Mouse (Mus musculus) gastrocnemius, postnatal 10 days (tissue): Measurements from ENCODE around the gene Wtip. TPM values are rescaled to one million over a fixed set of nuclear protein-coding genes. Genes with fewer than 3 reads are reported as not detected.
A peak's percentile ranks its signal among the peaks of the same experiment; 100 is the strongest.
"Not testable (repeated sequence)": the region's sequence is repeated elsewhere in the genome, so short reads cannot be mapped to it uniquely, and the experiment has no call there.

Experiments
- DNase-seq: peaks from one replicate; pipeline ENCODE4 v3.0.0; 2021; ENCODE audit warnings: mixed read lengths
- long read RNA-seq, 2 experiments: library from polyadenylated mRNA; stranded (forward); transcript quantifications; one replicate each; pipeline ENCODE4 v2.0.0; 2021
- total RNA-seq, 2 experiments: library from RNA; stranded (reverse); gene quantifications; 2 replicates each; pipeline ENCODE4 v1.2.3; 2021

Wtip gene
- total RNA-seq: 10 to 100 TPM; 10.5 to 15.2 TPM
- long read RNA-seq, experiment 1, transcript Wtip-201 (8 exons, 1,962 nt): major isoform, 27 of 28 reads
- long read RNA-seq, experiment 1, partial matches to known transcripts: 0 of 28 reads
- long read RNA-seq, experiment 1, other reads (novel, unspliced or antisense): 1 of 28 reads
- long read RNA-seq, experiment 2, transcript Wtip-201 (8 exons, 1,962 nt): major isoform, 17 of 19 reads
- long read RNA-seq, experiment 2, partial matches to known transcripts: 0 of 19 reads
- long read RNA-seq, experiment 2, other reads (novel, unspliced or antisense): 2 of 19 reads

DNA sequence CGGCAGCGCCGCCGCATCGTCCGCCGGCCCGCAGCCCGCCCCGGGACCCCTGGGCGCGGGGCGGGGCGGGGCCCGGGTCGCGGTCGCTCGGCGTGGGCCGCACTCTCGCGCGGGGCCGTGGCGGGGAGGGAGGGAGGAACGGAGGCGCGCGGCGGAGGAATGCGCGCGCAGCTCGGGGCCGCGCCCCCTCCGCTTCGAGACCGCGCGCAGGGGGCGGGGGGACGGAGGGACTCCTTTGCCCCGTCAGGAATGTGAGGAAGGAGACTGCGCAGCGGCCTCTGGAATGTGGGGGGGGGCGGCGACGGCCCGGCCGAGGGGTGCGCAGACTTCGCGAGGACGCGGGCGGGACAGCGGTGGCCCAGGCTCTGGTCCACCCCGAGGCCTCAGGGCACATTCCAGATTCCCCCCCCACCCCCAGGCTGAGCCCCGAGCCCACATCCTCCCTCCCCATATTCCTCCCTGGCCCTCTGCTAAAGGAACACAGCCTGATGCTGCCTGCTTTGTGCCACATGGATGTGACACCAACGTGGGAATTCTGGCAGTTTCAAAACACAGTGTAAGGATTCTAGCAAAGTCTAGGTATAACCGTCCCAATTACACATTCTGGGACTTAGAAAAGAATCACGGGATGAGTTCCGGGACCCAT lies at the start of gene Wtip:
Wtip (minus strand) TSS at position 152 of the 646 bp plus-strand sequence.
- peak; percentile 87 for DNase-seq

DNA sequence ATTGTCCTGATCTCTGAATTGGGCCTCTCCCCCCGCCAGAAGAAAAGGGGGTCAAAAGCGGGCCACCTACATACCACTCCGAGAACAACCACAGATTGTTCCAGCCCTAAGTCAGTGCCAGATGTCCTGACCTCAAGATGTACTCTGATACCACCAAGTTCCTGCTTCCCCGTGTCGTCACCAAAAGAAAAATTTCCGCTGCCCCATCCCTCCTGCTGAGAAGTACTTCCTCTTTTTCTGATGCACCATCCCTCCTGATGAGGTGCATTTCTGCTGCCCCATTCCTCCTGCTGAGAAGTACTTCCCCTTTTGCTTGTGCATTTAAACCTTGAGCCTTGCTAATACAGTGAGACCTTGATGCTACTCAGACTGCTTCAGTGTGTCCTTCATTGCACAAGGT lies 43.2 kb upstream of the Wtip start:
- DNase-seq: not testable (repeated sequence)

- no peak for DNase-seq
Measured at GRCm38 (mm10) chr7:34172251-34172650, 39.2 kb upstream of the Wtip start.

GRCm38 (mm10) chr7:34169454-34169853 lies 36.4 kb upstream of the Wtip start, which contains the start of gene Uba2:
Gene Uba2 (minus strand): TSS chr7:34169599.
- no peak for DNase-seq

DNA sequence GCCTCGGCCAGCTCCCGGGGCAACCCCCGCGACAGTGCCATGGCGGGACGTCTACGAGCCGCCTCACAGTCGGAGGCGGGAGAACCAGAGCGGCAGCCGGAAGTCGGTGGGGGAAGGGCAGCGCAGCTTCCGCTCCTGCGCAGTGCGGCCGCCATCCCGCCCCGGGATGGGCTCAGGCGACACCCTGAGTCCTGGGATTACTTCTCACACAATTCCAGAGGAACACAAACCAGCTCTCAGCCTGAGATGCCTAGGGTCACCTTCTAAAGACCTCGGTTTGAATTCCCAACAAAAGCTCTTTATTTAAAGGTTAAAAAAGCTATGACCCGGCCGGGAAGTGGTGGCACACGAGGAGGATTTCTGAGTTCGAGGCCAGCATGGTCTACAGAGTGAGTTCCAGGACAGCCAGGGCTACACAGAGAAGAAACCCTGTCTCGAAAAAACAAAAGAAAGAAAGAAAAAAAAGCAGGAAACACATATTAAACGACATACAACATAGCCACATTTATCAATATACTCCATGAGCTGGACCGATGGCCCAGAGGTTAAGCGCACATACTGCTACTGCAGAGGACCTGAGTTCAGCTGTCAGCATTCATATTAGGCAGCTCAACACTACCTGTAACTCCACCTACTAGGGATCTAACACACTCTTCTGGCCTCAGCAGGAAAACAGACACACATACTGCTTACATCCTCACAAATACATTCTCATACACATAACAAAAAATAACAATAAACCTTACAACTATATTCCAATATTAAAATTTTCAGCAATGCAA lies 35.6 kb upstream of the Wtip start:
- DNase-seq: peak; percentile 93

GRCm38 (mm10) chr7:34167766-34168469 lies 34.9 kb upstream of the Wtip start:
- DNase-seq: no peak

DNA sequence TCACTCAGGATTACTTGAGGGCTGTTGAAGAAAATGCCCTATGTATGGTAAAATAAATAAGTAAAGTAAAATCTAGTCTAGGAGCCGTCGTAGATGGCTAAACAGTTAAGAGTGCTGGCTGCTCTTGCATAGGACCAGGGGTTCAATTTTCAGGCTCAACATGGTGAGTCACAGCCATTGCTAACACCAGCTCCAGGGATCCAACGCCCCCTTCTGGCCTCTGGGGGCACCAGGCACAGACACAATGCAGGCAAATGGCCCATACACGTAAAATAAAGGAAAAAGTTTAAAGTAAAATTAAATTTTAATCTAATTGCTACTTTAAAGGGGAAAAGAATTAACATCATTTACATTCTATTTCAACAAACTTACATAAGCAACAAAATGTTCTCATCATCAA lies 33.8 kb upstream of the Wtip start:
- peak; percentile 18 for DNase-seq

DNA sequence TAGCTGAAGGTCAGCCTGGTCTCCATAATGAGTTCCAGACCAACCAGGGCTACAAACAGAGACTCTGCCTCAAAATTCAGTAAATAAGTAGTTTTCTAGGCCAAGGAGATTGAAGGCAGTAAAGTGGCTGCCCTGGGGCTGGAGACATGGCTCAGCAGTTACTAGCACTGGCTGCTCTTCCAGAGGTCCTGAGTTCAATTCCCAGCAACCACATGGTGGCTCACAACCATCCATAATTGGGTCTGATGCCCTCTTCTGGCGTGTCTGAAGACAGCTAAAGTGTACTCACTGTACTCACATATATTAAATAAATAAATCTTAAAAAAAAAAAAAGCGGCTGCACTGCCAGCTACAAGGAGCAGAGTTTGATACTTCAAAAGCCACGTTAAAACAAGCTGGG lies 32.9 kb upstream of the Wtip start:
- no peak for DNase-seq

- no peak for DNase-seq
Measured at GRCm38 (mm10) chr7:34164671-34165070, 31.6 kb upstream of the Wtip start.

DNA sequence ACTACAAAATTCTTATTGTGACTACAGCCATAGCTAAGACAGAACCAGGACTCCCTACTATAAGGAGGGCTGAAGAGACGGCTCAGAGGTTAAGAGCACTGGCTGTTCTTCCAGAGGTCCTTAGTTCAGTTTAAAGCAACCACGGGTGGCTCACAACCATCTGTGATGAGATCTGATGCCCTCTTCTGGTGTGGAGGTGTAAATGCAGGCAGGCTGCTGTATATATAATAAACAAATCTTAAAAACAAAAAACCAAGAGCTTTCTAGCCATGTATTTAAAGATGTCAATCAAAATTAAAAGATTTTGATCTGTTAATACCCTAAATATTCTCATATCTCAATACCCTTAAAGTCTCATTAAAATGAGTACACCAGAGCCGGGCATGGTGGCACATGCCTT lies 26.1 kb upstream of the Wtip start:
- DNase-seq: no peak

DNA sequence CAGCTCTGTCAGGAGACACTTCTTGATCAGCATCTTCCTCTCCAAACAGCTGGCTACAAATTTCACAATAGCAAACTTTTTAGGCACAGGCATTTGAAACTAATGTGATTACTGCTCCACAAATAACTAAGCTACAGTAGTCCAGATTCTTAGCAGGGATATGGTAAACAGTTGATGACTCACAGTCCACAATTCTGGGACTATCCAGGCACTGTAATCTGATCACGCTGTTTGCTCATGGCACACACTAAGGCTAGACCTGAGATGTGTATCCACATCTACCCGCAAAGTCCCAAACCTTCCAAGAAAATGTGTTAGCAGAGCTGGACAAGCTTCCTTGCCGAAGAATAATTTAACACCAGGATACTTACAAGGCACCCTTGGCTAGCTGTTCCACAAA lies 24.9 kb upstream of the Wtip start:
- no peak for DNase-seq

DNA sequence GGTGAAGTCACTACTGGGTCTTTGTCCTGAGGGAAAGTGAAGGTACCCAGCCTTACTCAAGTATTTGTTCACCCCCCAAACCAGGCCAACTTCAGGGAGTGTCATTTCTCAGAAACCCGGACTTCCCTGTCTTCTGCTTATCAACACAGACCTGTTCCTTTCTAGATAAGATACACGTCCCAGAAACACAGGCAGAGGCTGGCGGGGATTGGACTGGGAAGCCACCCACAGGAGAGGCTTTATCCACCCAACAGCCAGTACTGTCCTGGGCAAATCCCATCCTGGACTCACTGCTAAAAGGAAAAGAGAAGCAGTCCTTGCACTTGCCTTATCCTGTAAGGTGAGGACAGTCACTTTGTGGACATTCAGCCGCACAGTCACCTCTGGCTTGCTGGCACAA lies 14.1 kb upstream of the Wtip start:
- no peak for DNase-seq

DNA sequence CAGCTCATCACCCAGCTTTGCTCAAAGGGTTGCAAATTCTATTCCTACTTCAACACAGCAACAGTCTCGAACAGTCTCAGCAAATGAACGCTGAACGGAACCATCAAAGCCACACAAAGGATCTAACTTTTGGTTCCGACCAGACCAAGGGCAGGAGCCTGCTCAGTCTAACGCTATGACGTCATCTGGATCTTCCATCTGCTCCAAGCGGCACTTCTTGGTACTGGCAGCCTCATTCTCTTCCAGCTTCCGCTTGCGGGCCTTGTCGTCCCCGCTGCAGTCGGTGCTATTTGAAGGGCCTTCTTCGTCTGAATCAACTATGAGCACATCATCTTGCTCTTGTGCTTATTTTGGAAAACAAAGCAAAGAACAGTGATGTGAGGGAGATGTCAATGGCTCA lies 8.1 kb upstream of the Wtip start:
- no peak for DNase-seq

DNA sequence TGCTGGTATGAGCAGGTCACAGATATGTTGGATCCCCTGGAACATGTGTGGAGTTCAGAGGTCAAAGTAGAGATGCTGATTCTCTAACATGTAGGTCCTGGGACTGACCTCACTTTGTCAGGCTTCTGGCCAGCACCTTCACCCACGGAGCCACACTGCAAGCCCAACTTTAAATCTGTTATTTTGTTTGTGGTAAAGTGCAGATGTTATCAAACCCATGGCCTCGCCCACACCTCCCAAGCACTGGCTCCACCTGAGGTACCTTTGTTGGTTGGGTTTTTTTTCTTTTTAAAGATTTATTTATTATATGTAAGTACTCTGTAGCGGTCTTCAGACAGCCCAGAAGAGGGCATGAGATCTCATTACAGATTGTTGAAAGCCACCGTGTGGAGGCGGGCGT lies 6.4 kb upstream of the Wtip start:
- DNase-seq: no peak

DNA sequence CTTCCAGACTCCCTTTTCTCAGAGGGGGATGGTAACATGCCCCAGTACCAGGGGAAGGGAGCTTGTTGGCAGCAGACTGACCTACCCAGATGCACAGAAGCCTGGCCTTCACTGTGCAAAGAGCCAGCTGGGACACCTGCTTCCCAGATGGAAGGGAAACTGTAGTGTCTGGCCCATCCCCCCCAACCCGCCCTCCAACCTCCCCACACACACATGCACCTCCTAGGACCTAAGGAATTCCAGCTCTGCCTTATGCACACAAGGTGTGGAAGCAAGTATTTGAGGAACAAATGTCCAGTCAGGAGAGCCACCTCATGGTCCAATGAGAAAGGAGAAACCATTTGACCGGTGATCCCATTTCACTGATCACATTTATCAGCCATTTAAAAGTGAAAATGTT lies 1.3 kb upstream of the Wtip start:
- DNase-seq: no peak

GRCm38 (mm10) chr7:34132355-34133079 lies 551 bp downstream of the Wtip start:
- DNase-seq: peak; percentile 45

DNA sequence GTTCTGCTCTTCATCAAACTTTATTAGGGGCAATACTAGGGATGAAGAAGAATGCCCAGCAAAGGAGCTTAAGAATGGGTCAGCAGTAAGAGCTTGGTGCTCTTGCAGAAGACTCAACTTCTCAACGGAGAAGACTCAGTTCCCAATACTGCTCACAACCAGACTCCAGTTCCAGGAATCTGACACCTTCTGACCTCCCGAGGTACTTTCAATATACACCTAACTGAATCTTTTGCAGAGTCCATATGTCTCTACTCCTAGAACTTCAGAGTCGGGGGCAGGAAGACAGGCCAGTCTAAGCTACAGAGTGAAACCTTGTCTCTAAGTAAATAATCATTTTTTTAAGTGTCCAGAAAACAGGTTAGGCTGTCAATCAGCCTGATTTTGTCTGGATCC lies 1.1 kb downstream of the Wtip start:
- DNase-seq: no peak

DNA sequence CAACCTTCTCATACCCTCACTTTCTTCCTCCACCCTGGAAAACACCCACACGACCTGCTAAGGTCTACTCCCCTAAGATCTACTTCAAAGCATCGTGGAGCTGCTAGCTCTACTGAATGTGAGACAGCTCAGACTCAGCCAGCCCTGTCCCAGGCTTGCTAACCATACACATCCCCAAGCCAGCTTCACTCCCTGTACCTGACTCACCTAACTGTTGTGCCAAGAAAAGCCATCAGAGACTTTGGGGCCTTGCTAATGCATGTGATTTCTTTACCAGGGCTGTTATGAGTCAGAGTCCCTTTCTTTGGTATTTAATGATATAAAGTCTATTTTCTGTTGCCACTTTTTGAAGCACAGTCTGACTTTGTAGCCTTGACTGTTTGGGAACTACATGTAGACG lies 1.9 kb downstream of the Wtip start:
- DNase-seq: no peak

GRCm38 (mm10) chr7:34126291-34126690 lies 6.8 kb downstream of the Wtip start:
- no peak for DNase-seq

DNA sequence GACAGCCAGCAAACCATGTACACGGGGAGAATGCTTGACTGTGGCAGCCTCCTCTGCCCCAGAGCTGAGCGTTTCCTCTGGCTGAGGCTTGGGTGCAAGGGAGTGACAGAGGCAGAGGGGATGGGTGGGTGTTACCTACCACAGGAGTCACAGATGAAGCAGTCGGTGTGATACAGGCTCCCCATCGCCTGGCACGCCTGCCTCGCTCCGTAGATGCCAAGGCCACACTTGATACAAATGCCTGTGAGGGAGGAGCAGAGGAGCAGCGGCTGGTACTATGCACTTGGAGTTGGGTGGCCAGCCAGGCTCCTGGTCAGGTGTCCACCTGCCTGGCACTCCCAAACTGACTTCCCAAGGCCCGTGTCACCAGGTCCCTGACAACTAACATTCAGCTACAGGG lies 7.7 kb downstream of the Wtip start:
- no peak for DNase-seq

GRCm38 (mm10) chr7:34122987-34123720 lies 9.9 kb downstream of the Wtip start:
- no peak for DNase-seq
